Mouse (Mus musculus): ENCODE results near the gene Mast4. TPM values are rescaled to one million over a fixed set of nuclear protein-coding genes. Genes with fewer than 3 reads are reported as not detected.

Gene Mast4
- total and polyA plus RNA-seq, 3 experiments = 2.7 to 7.0 TPM; not detected in 1

DNA sequence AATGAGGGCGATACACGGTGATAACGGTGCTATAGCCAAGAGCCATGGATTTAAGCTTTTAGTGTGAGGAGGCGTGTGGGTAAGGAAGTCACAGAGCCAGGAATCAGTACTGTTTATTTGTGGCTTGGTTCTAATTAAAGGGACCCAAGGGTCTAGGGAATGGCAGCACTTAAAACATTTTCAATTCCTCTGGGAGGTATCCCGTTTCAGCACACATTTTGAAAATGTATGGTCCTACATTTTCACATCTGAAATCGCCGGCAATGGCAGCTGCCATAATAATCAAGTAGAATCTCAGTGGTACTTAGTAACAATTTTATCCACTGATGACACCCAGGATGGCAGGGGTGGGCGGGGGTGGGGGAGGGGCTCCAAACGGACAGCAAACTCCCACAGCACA, 531.1 kb downstream of the Mast4 start:
- peaks cover 2% of the 10 kb centered on the region in 2 experiments; a peak in 2 of 4 replicates for H3K36me3 ChIP-seq (ENCODE audit: control insufficient read depth in 1 of 2, insufficient read depth in 2 of 2, low read length in 2 of 2)
- no peaks in the 10 kb centered on the region for H3K27me3 ChIP-seq (ENCODE audit: control insufficient read depth in 1 of 2, insufficient read depth in 2 of 2, low read length in 2 of 2)
- no peaks in the 10 kb centered on the region for H3K9me3 ChIP-seq (replicated peaks; ENCODE audit: insufficient read depth, low read length)
- TF ChIP-seq POLR2AphosphoS2 (IDR thresholded peaks at IDR 0.05; ENCODE audit: low read length) = no peak
- no peak for TF ChIP-seq SIN3A (IDR thresholded peaks at IDR 0.05; ENCODE audit: low read length)
- no peak for TF ChIP-seq ZC3H11A (IDR thresholded peaks at IDR 0.05; ENCODE audit: low read depth, low read length)
- TF ChIP-seq USF1 (IDR thresholded peaks at IDR 0.05; ENCODE audit: low read depth, low read length) = no peak
- no peak for TF ChIP-seq NELFE (IDR thresholded peaks at IDR 0.05; ENCODE audit: low read depth, low read length)
- TF ChIP-seq MAZ (IDR thresholded peaks at IDR 0.05; ENCODE audit: low read depth, low read length) = no peak
- no peak for TF ChIP-seq E2F4 (IDR thresholded peaks at IDR 0.05; ENCODE audit: borderline replicate concordance, low read depth, low read length)
- H3K4me1 ChIP-seq (ENCODE audit: control insufficient read depth in 1 of 2, insufficient read depth in 2 of 2, low read length in 2 of 2) = 0 out of 4 replicates have a peak, but pooled peaks cover 0 to 3% of the 10 kb centered on the region in 2 experiments
- H3K4me3 ChIP-seq (ENCODE audit: control insufficient read depth in 1 of 2, insufficient read depth in 1 of 2, low read depth in 2 of 2, low read length in 2 of 2) = no peak overlapping the region
- DNase-seq (ENCODE audit: low read depth, low spot score) = no peak
- H3K27ac ChIP-seq (ENCODE audit: control insufficient read depth, low read depth, low read length) = no peak overlapping the region
- H3K79me2 ChIP-seq (ENCODE audit: control insufficient read depth, insufficient read depth, low read length, poor library complexity) = no peaks in the 10 kb centered on the region
- H3K9ac ChIP-seq (ENCODE audit: control insufficient read depth, low read depth, low read length, poor library complexity, severe bottlenecking) = no peak overlapping the region

GRCm38 (mm10) chr13:102792157-102792556, 542.1 kb downstream of the Mast4 start:
- no peaks in the 10 kb centered on the region for H3K79me2 ChIP-seq (ENCODE audit: control insufficient read depth, insufficient read depth, low read length, poor library complexity)
- no peaks in the 10 kb centered on the region for H3K9me3 ChIP-seq (replicated peaks; ENCODE audit: insufficient read depth, low read length)
- no peak for DNase-seq (ENCODE audit: low read depth, low spot score)
- H3K9ac ChIP-seq (ENCODE audit: control insufficient read depth, low read depth, low read length, poor library complexity, severe bottlenecking) = no peak overlapping the region
- no peak overlapping the region for H3K27ac ChIP-seq (ENCODE audit: control insufficient read depth, low read depth, low read length)
- H3K4me1 ChIP-seq (ENCODE audit: control insufficient read depth in 1 of 2, insufficient read depth in 2 of 2, low read length in 2 of 2) = no peaks in the 10 kb centered on the region
- H3K4me3 ChIP-seq (ENCODE audit: control insufficient read depth in 1 of 2, insufficient read depth in 1 of 2, low read depth in 2 of 2, low read length in 2 of 2) = no peak overlapping the region
- TF ChIP-seq HCFC1 (IDR thresholded peaks at IDR 0.05; ENCODE audit: low read depth, low read length) (no peak), CHD2 (IDR thresholded peaks at IDR 0.05; ENCODE audit: low read length) (no peak), MAX (IDR thresholded peaks at IDR 0.05; ENCODE audit: low read length) (no peak), MAZ (IDR thresholded peaks at IDR 0.05; ENCODE audit: low read depth, low read length) (no peak), POLR2AphosphoS5 (IDR thresholded peaks at IDR 0.05; ENCODE audit: borderline replicate concordance, low read depth, low read length) (no peak), GATA1 (IDR thresholded peaks at IDR 0.05; ENCODE audit: low read depth, low read length) (no peak)
- H3K27me3 ChIP-seq (ENCODE audit: control insufficient read depth in 1 of 2, insufficient read depth in 2 of 2, low read length in 2 of 2) = no peaks in the 10 kb centered on the region
- no peaks in the 10 kb centered on the region; a peak in 2 of 4 replicates for H3K36me3 ChIP-seq (ENCODE audit: control insufficient read depth in 1 of 2, insufficient read depth in 2 of 2, low read length in 2 of 2)

DNA sequence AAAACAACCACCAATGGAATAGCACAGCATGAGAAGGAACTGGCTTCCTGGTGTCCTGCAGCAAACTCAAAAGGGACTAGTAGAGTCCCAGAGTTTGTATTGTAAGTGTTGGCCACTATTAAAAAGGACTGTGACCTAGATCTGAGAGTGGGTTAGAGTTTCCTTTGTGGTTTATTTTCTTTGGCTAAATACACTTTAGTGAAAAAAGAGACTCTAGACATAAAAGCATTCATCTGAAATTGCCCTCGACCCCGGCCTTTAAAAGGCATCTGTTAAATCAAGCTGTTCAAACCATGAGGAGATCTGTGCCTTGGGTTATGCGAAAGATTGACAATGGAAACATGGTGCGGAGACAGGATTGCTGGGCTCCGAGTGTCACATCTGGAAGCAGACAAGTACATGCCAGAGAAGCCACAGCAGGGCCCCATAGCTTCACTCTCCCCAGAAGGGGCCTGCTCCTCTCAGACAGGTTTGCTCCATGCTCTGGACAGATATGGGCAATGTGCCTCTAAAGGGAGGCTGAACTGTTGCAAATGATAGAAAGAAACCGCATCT, 543.6 kb downstream of the Mast4 start:
- Histone ChIP-seq H3K4me1 (ENCODE audit: control insufficient read depth in 1 of 2, insufficient read depth in 2 of 2, low read length in 2 of 2) (no peaks in the 10 kb centered on the region), H3K79me2 (ENCODE audit: control insufficient read depth, insufficient read depth, low read length, poor library complexity) (no peaks in the 10 kb centered on the region), H3K27me3 (ENCODE audit: control insufficient read depth in 1 of 2, insufficient read depth in 2 of 2, low read length in 2 of 2) (no peaks in the 10 kb centered on the region), H3K36me3 (ENCODE audit: control insufficient read depth in 1 of 2, insufficient read depth in 2 of 2, low read length in 2 of 2) (no peaks in the 10 kb centered on the region; a peak in 2 of 4 replicates), H3K4me3 (ENCODE audit: control insufficient read depth in 1 of 2, insufficient read depth in 1 of 2, low read depth in 2 of 2, low read length in 2 of 2) (no peak overlapping the region), H3K9me3 (replicated peaks; ENCODE audit: insufficient read depth, low read length) (no peaks in the 10 kb centered on the region), H3K27ac (ENCODE audit: control insufficient read depth, low read depth, low read length) (no peak overlapping the region), H3K9ac (ENCODE audit: control insufficient read depth, low read depth, low read length, poor library complexity, severe bottlenecking) (no peak overlapping the region)
- TF ChIP-seq RAD21 (IDR thresholded peaks at IDR 0.05; ENCODE audit: low read depth, low read length) (no peak), MAZ (IDR thresholded peaks at IDR 0.05; ENCODE audit: low read depth, low read length) (no peak), RCOR1 (IDR thresholded peaks at IDR 0.05; ENCODE audit: low read depth, low read length) (no peak), HCFC1 (IDR thresholded peaks at IDR 0.05; ENCODE audit: low read depth, low read length) (no peak), ELF1 (IDR thresholded peaks at IDR 0.05; ENCODE audit: low read depth, low read length) (no peak)
- DNase-seq (ENCODE audit: low read depth, low spot score) = no peak

All from MEL (cell line).